In genomic region chr9:32100561-32100960, GRCm38 (mm10) we compare ENCODE assay signal across 21 mouse cellular contexts. TPM values are rescaled to one million over a fixed set of nuclear protein-coding genes. Genes with fewer than 3 reads are reported as not detected.
A peak's percentile ranks its signal among the peaks of the same experiment; 100 is the strongest.
DNase-seq lines count a peak whose midpoint lies in the region; ATAC-seq and TF ChIP-seq lines count a peak whose summit lies in the region.
"Had no signal": no experiment of that assay in that cellular context is flagged by ENCODE, and none has a peak within 500 bp of the region (broad histone marks: within the 10 kb centered on the region; RNA-seq: fewer than 3 reads in every experiment).

No protein-coding gene starts in this region.

- no peak for TF ChIP-seq POLR2A in testis, adult 2 months (IDR thresholded peaks at IDR 0.05; ENCODE audit: control insufficient read depth, low read depth, low read length)

- H3K9ac ChIP-seq in kidney, embryonic 14.5 days (ENCODE audit: low read depth, low read length): no peak overlapping the region
- H3K9ac ChIP-seq: embryonic facial prominence, embryonic 12.5 days; hindbrain, embryonic 12.5 days; stomach, embryonic 15.5 days had no signal

- peak; percentile 25 to 49 for DNase-seq in adrenal gland, adult (ENCODE audit: inconsistent age in 2 of 2, low spot score in 1 of 2)
- DNase-seq in adrenal gland, adult 2 months: no peak
- DNase-seq in kidney, adult 8-10 months: peak; percentile 53 to 63
- DNase-seq in testis, postnatal 14 days (ENCODE audit: low spot score): no peak
- DNase-seq in thymus, postnatal 25 days: no peak
- DNase-seq in layer of hippocampus, adult 18-20 months (ENCODE audit: low spot score in 2 of 2): no peak
- DNase-seq: adrenal gland, postnatal 14 days; cerebellum, adult 9-11 months; gastrocnemius, postnatal 14 days; heart, adult 2 months; heart, postnatal 10 days; lung, postnatal 10 days; midbrain, embryonic 14.5 days; spleen, adult 18-20 months had no signal

- H3K4me1 ChIP-seq in kidney, embryonic 14.5 days (ENCODE audit: control insufficient read depth, insufficient read depth, low read length): peaks cover 8% of the 10 kb centered on the region; the same call in 1 of the 2 replicates
- no peaks in the 10 kb centered on the region for H3K4me1 ChIP-seq in testis, adult 2 months (ENCODE audit: control insufficient read depth, insufficient read depth, low read length)

- no peak overlapping the region for H3K4me2 ChIP-seq in kidney, embryonic 14.5 days (replicated peaks; ENCODE audit: low read depth, low read length)
- H3K4me2 ChIP-seq: embryonic facial prominence, embryonic 12.5 days; hindbrain, embryonic 12.5 days; stomach, embryonic 15.5 days had no signal

- no peak for TF ChIP-seq CTCF in testis, adult 2 months (IDR thresholded peaks at IDR 0.05; ENCODE audit: control insufficient read depth, insufficient read depth, insufficient replicate concordance, low read depth, low read length)

- no peaks in the 10 kb centered on the region for H3K27me3 ChIP-seq in kidney, embryonic 14.5 days (ENCODE audit: control insufficient read depth, insufficient read depth, low read length)
- no peaks in the 10 kb centered on the region for H3K27me3 ChIP-seq in testis, adult 2 months (ENCODE audit: control insufficient read depth, insufficient read depth, low read length)
- H3K27me3 ChIP-seq: embryonic facial prominence, embryonic 12.5 days; hindbrain, embryonic 12.5 days; Patski; stomach, embryonic 15.5 days had no signal

- H3K9me3 ChIP-seq in kidney, embryonic 14.5 days (ENCODE audit: control insufficient read depth, low read length): no peaks in the 10 kb centered on the region
- H3K9me3 ChIP-seq: embryonic facial prominence, embryonic 12.5 days; hindbrain, embryonic 12.5 days; stomach, embryonic 15.5 days had no signal

- H3K4me3 ChIP-seq in kidney, embryonic 14.5 days (ENCODE audit: low read length): no peak overlapping the region
- no peak overlapping the region for H3K4me3 ChIP-seq in testis, adult 2 months (ENCODE audit: control insufficient read depth, low read depth, low read length)
- H3K4me3 ChIP-seq: embryonic facial prominence, embryonic 12.5 days; heart, adult 2 months; hindbrain, embryonic 12.5 days; stomach, embryonic 15.5 days had no signal

- no peak for ATAC-seq in kidney, embryonic 14.5 days (ENCODE audit: low FRiP score, low TSS enrichment)
- ATAC-seq: forebrain, embryonic 14.5 days; Patski had no signal

- 86% methylated on average over 8 of the region's 8 CpGs for WGBS in kidney, embryonic 14.5 days

- no peaks in the 10 kb centered on the region for H3K36me3 ChIP-seq in kidney, embryonic 14.5 days (ENCODE audit: control insufficient read depth, insufficient read depth, low read length)
- H3K36me3 ChIP-seq in testis, adult 2 months (ENCODE audit: control insufficient read depth, insufficient read depth, low read length): no peaks in the 10 kb centered on the region
- H3K36me3 ChIP-seq: embryonic facial prominence, embryonic 12.5 days; hindbrain, embryonic 12.5 days; stomach, embryonic 15.5 days had no signal

- no peak overlapping the region for H3K27ac ChIP-seq in kidney, embryonic 14.5 days (ENCODE audit: low read depth, low read length)
- H3K27ac ChIP-seq in testis, adult 2 months (ENCODE audit: control insufficient read depth, insufficient read depth, low read depth, low read length): peak overlapping the region; percentile 64
- H3K27ac ChIP-seq: embryonic facial prominence, embryonic 12.5 days; heart, adult 2 months; hindbrain, embryonic 12.5 days; stomach, embryonic 15.5 days had no signal

RNA-seq across cellular contexts. Expression of gene Arhgap32, which starts 15.4 kb away (rescaled TPM):
- total RNA-seq in adrenal gland, adult 2 months (2021): 10 to 100 TPM; 40.6 to 43.7 TPM
- 2.3 and 4.9 TPM in 2 replicates for polyA plus RNA-seq in adrenal gland, adult 2 months (2012; rRNA removed)
- 6.6 and 10.6 TPM in 2 replicates for polyA plus RNA-seq in kidney, embryonic 14.5 days (2014; fragmentation: Nextera tagmentation; extraction: Ambion mirVana)
- 2.7 and 4.2 TPM in 2 replicates for polyA plus RNA-seq in testis, adult 2 months (2012; rRNA removed)
- 100 to 1,000 TPM; 233 to 240 TPM for total RNA-seq in layer of hippocampus, adult 18-20 months (2021)

Comparison
In these comparisons a context has a peak if more than half of its experiments do, and no peak if none do; other contexts are left out.
1. DNase-seq: peak in adrenal gland, adult (2 of 2) and kidney, adult 8-10 months (2 of 2); none in adrenal gland, adult 2 months (single experiment), testis, postnatal 14 days (single experiment), thymus, postnatal 25 days (single experiment) and layer of hippocampus, adult 18-20 months (0 of 2).